Mouse (Mus musculus) ovary, postnatal 14 days (tissue): Measurements from ENCODE around the gene Ugt1a6a.
"Not testable (repeated sequence)": the region's sequence is repeated elsewhere in the genome, so short reads cannot be mapped to it uniquely, and the experiment has no call there.

Experiments
- DNase-seq: peaks from one replicate; pipeline ENCODE4 v3.0.0; 2022; ENCODE audit warnings: low spot score

Ugt1a6a gene

DNA sequence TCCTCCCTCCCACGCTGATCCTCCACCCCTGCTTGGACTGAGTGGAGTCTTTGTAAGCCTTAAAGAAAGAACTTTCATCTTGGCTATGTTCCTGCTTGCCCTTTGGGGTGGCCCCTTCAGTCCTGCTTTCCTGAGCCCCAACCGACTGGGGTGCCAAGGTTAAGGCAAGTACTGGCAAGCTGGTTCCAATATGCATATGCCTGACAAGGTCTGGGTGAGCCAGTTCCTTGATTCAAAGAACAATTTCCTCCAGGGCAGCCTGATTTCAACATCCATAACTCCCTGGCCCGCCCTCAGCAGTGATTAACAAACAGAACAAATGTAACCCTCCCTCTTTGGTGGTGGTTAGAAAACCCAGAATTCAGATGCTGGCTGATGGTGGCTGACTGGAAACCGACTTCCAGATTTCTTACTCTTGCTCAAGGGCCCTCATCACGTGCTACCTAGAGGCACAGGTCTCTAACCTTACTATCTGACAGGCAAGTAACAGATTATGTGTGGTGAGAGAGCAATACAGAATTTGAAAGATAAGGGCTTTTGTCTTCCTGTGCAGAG, at the start of gene Ugt1a6a:
Gene Ugt1a6a (plus strand): TSS at position 353 of the 555 bp plus-strand sequence.
- not testable (repeated sequence) for DNase-seq

DNA sequence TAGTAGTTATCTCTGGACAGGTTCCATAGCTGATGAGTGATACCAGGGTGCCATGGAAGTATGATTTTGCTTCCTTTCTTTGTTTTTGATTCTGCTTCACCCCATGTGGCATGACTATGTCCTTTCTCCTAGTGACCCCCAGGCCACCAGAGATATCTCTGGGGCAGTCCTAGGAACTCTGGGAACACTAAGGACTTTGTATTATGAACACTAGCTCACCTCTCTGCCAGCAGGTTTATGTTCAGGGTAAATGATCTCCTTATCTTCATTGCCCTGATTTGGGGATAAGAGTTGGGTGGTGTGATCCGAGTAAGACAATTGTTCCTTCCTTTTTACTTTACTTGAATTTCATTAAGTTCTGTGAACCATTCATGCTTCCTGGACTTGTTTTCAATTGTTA, 48.5 kb upstream of the Ugt1a6a start:
- no peak for DNase-seq

DNA sequence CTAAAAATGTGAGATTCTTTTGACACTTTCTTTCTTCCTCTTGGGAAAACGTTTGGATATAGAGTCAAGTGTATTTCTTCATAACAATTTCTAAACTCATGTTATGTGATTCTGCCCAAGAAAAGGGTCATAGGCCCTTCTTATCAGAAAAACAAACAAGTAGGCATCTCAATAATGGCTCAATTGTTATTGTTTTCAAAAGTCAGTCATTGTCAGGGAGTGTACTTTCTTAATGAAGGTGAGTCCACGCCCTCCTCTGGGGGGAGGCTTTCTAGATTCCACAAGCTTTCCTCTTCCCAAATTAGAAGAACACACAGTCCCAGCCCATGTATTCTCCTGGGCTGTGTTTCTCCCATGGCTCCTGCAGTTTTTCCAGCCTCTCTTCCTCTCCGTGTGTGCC, 47.1 kb upstream of the Ugt1a6a start, which contains the start of gene Ugt1a8:
Gene Ugt1a8 (plus strand): TSS at position 301 of the 400 bp plus-strand sequence.
- DNase-seq, result no peak

DNA sequence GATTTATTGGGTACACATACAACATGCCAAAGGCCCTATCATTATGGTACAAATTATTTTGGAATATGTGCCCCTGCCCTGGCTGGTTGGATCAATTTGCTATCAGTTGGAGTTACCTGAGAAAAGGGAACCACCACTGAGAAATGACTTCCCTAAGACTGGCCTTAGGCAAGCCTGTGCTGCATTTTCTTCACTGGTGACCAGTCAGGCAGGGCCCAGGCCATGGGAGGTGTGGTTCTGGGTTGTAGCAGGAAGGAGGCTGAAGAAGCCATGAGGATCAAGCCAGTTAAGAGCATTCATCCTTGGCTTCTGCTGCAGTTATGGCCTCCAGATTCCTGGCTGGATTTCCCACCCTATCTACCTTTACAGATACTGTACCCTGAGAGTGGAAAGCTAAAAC, 42.3 kb upstream of the Ugt1a6a start:
- no peak for DNase-seq

DNA sequence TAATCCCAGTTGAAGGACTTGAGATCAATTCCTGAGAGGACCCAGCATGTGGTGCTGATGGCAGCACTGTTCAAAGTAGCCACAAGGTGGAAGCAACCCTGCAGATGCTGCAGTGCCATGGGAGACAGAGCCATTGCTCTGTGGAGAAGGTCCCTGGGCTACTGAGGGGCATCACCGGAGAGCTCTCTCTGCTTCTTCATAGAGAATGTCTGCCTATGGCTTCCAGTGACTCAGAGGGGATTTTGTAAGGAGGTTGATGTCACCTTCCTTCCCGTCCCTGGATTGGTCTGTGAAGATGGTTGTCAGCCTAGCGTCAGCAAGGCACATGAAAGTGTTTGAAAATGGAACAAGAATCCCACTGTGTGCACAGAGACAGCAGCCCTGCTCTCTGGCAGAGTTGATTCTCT, 40.3 kb upstream of the Ugt1a6a start:
- not testable (repeated sequence) for DNase-seq

DNA sequence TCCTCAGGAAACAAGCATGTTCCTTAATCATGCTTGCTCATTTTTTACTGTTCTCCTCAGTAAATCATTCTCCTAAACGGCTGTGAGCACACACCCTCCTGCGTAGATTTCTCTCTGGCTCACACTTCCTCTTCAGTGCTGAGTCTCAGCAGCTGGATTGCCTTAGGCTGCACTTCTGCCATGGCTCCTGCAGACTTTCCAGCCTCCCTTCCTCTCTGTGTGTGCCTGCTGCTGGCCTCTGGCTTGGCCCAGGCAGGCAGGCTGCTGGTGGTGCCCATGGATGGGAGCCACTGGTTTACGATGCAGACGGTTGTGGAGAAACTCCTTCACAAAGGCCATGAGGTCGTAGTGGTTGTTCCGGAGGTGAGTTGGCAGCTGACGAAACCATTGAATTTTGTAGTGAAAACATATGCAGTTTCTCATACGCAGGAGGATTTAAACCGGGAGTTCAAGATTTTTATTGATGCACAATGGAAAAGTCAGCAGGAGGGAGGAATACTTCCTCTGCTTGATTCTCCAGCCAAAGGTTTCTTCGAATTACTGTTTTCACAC, 39.6 kb upstream of the Ugt1a6a start, which contains the start of gene Ugt1a7c:
Gene Ugt1a7c (plus strand): TSS at position 122 of the 552 bp plus-strand sequence.
- DNase-seq, result no peak

DNA sequence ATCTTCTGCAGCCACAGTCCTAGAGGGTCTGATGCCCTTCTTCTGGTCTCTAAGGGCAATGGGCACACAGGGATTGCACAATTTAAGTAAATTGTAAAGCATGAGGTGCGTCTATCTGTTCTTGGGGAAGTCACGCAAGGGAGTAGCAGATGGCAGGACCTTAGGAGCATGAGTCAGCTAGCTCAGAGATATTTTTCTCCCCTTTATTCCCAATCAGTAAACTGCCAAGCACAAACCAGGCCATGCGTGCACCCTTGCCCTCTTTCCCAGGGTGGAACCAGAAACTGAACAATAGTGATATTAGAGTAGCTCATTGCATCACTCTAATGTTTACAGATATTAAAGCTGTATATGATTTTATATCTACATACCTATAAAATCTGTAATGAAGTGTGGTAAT, 36.1 kb upstream of the Ugt1a6a start:
- DNase-seq, result not testable (repeated sequence)

DNA sequence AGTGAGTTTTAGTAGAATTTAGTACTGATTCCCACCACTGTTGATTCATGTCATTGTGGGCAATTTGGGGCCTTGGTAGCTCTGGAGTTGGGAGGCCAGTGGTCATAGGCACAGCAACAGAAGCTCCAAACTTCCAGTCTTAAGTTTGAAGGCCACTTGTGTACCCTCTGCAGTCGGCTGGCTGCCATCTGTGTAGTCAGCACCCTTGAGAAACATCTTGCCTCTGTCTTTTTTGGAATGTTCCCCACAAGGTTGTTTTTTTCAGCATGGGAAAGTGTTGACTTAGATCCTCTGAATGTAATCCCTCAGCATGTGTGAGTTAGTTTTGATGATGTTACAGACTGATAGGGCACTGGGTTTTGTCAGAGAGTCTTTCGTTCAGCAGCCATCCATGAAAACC, 34.9 kb upstream of the Ugt1a6a start:
- not testable (repeated sequence) for DNase-seq

DNA sequence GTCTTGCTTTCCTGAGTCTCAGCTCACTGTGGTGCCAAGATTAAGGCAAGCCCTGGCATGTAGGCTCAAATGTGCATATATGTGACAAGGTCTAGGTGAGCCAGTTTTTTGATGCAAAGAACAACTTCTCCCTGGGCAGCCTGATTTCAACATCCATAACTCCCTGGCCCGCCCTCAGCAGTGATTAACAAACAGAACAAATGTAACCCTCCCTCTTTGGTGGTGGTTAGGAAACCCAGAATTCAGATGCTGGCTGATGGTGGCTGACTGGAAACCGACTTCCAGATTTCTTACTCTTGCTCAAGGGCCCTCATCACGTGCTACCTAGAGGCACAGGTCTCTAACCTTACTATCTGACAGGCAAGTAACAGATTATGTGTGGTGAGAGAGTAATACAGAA, 31.6 kb upstream of the Ugt1a6a start, which contains the start of gene Ugt1a6b:
Gene Ugt1a6b (plus strand): TSS at position 234 of the 400 bp plus-strand sequence.
- DNase-seq, result not testable (repeated sequence)

DNA sequence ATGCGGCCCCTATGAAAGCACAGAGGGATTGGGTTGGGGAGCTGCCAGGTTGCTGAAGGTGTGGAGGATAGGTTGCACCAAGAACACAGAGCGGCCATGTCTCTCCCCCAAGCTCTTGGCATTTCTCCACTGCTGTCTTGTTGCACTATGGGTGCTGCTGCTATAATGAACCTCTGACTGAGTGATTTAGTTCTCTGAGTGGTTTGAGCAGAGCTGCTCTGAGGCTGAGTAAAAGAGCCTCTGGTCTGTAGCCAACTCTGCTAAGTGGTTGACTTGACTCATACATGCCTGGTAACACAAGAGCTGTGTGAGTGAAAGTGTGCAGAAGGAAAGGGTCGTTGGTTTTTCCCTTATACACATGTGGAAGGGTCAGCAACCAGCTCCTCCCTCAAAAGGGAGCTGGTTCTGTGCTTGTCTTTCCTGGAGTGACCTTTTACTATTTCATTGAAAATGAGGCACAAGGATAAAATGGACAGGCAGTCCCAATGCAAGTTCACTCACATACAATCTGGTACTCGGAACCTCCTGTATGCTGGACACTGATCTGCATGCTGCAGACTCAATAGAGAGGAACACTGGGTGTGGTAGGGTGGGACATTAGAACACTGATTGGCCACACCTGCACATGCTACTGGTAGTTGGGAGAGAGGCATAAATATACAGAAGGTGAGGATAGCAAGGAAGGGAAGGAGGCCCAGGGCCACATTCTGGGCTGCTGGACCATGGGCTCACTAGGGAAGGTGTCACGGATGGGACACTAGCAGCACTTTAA, 30.7 kb upstream of the Ugt1a6a start:
- DNase-seq, result not testable (repeated sequence)

DNA sequence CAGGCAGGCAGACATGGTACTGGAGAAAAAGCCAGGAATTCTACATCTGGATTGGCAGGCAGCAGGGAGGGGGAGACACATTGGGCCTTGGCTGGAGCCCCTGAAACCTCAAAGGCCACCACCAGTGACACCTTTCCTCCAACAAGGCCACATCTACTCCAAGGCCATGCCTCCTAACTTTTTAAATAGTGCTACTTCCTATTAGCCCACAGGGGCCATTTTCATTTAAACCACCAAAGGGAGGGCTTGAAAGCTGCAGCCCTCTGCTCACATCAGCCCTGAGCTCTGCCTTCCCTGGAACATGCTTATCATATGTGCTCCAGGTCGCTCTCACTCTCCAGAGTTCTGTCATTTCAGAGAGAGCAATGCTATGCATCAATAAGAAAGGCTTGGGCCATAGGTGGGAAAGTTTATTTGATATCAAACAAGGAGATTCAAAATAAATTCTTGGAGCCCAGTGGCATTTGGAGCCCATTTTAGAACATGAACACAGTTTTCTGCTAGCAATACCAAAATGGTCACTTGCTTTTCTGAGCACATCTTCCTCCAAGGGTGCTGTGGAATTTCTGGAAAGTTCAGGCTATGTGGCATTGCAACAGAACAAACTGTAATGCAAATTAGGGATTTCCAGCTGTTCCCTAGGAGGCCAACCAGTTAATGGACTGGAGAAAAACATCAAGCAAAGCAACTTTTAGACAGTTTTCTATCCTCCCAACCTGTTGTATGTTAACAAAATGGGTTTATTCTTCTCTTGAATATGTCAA, 29.8 kb upstream of the Ugt1a6a start:
- DNase-seq, result no peak

DNA sequence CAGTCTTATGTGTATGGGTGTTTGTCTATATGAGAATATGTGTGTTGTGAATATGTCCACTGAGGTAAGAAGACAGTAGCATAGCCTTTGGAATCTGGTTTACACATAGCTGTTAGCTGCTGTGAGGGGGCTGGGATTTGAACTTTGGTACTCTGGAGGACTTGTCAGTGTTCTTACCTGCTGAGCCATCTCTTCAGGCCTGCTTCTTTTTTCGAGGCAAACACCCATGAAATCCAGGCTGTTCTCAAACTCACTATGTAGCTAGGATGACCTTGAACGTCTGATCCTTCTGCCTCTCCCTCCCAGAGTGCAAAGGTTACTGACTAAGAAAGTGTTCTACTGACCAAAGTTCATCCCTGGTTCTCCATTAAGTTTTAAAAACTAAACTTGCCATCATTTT, 29.0 kb upstream of the Ugt1a6a start:
- no peak for DNase-seq

DNA sequence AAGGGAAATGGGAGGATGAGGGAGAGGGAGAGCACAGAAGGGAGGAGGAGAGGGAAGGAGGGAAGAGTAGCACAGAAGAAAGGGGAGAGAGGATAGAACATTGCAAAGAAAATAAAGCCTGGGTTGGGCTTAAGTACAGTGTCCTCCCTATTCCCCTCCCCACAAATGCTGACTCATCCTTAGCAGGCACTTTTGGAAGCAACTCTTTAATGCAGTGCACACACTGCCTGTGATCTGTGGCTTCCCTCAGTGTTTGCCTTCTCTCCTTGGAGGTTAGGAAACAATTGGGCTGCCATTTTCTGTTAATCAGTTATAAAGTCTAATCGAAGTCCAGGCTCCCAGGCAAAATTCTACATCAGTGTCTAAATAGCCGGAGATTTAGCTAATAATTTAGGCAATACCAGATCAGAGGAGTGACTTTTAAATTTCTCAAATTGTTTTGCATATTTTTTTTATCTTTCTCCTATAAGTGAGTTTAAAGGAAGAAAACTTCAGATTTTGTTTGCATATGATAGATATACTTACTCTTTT, 25.5 kb upstream of the Ugt1a6a start:
- not testable (repeated sequence) for DNase-seq

DNA sequence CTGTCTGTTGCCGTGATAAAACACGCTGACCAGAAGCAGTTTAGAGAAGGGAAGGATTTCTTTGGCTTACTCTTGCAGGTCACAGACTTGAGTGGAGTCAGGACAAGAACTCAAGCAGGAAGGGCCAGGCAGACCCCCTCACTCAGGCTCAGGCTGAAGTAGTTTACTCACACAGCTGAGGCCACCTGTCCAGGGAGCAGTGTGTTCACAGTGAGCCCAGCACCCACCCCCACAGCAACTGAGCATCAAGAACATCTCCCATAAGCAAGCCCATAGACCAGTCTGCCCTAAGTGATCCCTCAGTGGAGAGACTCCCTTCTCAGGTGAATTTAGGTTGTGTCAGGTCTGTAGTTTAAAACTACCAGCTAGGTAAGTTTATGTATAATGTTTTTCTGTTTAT, 25.0 kb upstream of the Ugt1a6a start:
- DNase-seq, result not testable (repeated sequence)

DNA sequence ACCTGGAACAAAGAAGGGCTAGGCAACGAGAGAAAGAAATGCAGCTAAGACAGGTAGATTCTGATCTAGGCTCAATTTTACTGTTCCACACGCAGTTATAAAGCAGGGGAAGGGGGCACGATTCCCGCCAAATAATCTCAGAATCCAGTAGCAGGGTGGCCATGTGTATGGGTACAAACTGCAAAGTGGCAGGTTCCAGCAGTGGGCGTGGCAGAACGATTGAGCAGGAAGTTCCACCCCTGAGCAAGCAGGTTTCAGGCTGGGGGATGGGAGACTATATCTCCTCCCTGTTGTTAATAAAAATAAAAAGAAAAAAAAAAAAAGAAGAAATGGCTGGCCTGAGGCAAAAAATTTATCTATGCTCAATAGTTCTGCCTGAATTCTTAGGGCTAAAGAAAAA, 21.8 kb upstream of the Ugt1a6a start:
- DNase-seq, result not testable (repeated sequence)

DNA sequence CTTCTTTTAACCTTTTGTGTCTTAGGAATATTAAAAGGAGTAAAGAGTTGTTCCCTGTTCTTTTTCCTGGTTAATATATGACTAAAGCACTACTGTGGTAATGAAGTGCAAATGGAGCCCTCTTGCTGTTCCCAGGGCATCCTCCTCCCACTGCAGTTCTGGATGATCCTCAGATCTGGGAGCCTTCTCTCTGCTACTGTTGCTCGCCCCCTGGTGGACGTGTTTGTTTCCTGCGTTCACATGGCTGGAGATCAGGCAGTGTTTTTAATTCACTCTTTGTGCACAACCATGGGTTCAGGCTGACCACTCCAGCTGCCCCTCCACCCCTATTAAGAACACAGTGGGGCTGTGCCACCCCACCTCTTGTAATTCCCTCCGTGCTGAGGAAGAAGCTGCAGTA, 14.1 kb upstream of the Ugt1a6a start:
- not testable (repeated sequence) for DNase-seq

DNA sequence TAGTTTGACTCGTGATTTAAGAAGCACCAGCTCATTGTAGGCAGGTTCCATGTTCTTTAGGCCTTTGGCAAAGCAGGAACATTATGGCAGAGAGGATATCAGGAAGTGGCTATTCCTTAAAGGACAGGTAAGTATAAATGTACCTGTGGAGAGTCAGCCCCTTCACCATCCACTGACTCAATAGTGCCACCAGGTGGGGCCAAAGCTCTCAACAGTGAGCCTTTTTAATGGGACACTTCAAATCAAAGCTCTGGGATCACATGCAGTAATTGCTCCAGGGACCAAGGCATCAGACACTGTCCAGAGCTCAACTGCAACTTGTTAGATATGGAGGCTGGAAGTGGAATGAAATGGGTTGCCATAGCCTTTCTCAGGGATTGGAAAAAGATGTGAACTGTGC, 13.1 kb upstream of the Ugt1a6a start:
- not testable (repeated sequence) for DNase-seq

DNA sequence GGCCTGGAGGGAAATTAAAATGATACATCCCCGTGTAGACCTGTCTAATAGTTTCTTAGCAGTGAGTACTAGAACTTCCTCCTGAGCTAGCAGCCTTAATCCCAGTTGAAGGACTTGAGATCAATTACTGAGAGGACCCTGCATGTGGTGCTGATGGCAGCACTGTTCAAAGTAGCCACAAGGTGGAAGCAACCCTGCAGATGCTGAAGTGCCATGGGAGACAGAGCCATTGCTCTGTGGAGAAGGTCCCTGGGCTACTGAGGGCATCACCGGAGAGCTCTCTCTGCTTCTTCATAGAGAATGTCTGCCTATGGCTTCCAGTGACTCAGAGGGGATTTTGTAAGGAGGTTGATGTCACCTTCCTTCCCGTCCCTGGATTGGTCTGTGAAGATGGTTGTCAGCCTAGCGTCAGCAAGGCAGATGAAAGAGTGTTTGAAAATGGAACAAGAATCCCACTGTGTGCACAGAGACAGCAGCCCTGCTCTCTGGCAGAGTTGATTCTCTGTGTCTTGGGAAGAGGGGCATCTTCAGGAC, 8.7 kb upstream of the Ugt1a6a start:
- DNase-seq, result not testable (repeated sequence)

DNA sequence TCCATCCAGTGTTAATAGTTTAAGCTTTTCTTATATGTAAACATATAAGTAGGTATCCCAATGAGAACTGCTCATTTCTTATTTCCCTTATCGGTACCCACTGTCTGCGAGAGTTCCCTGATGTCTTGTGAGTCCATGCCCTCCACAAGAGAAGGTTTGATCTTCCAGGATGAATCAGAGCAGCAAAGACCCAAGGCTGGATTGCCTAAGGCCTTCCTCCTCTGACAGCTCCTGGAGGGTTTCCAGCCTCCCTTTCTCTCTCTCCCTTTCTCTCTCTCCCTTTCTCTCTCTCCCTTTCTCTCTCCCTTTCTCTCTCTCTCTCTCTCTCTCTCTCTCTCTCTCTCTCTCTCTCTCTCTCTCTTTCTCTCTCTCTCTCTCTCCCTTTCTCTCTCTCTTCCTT, 5.5 kb upstream of the Ugt1a6a start:
- not testable (repeated sequence) for DNase-seq

DNA sequence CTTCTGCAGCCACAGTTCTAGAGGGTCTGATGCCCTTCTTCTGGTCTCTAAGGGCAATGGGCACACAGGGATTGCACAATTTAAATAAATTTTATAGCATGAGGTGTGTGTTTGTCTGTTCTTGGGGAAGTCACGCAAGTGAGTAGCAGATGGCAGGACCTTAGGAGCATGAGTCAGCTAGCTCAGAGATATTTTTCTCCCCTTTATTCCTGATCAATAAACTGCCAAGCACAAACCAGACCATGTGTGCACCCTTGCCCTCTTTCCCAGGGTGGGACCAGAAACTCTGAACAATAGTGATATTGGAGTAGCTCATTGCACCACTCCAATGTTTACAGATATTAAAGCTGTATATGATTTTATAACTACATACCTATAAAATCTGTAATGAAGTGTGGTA, 4.4 kb upstream of the Ugt1a6a start:
- DNase-seq, result not testable (repeated sequence)

DNA sequence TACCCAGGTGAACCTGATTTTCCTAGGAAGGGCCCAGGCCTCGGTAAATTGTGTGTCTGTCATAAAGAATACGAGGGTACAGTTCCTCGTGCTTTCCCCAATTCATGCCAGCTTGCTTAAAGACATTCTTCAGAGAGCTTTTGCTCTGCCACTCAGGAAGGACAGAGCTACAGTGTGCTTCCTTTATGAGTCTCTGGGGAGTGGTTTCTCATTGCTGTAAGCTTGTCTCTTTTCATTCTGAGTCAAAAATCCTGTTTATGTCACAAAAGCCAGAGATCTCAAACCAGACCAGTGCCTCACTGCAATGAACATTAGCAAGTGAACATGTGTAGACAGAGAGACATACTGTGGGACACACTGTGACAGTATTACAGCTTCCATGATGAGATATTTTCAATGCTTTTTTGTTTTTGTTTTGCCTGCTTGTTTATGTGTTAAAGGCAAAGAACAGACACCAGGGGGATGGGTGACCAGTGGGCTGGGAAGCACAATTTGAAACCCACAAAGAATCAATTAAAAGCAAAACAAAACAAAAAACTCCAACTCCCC, 627 bp upstream of the Ugt1a6a start:
- DNase-seq, result no peak
